Mouse (Mus musculus) lung, postnatal 14 days (tissue): ENCODE results near the gene Gm17409.

ENCODE experiments used
- DNase-seq: peaks from one replicate; pipeline ENCODE4 v3.0.0; 2021

The Gm17409 gene

GRCm38 (mm10) chr2:58469816-58470215 is at the start of gene Gm17409:
Gene Gm17409, plus strand, starts transcription at chr2:58470116.
- no peak for DNase-seq

GRCm38 (mm10) chr2:58423319-58423718 is 46.6 kb upstream of the Gm17409 start:
- DNase-seq = no peak

- DNase-seq = no peak
Observed at GRCm38 (mm10) chr2:58425436-58426004, 44.4 kb upstream of the Gm17409 start.

- DNase-seq = no peak
Observed at GRCm38 (mm10) chr2:58432211-58432610, 37.7 kb upstream of the Gm17409 start.

GRCm38 (mm10) chr2:58433317-58433716 is 36.6 kb upstream of the Gm17409 start:
- no peak for DNase-seq

GRCm38 (mm10) chr2:58434438-58434837 is 35.5 kb upstream of the Gm17409 start:
- no peak for DNase-seq

- DNase-seq = no peak
Observed at GRCm38 (mm10) chr2:58435507-58435906, 34.4 kb upstream of the Gm17409 start.

GRCm38 (mm10) chr2:58436911-58437310 is 33.0 kb upstream of the Gm17409 start:
- no peak for DNase-seq

- DNase-seq = no peak
Observed at GRCm38 (mm10) chr2:58443163-58443562, 26.8 kb upstream of the Gm17409 start.

- no peak for DNase-seq
Observed at GRCm38 (mm10) chr2:58447001-58447400, 22.9 kb upstream of the Gm17409 start.

GRCm38 (mm10) chr2:58454095-58454865 is 15.6 kb upstream of the Gm17409 start:
- no peak for DNase-seq

GRCm38 (mm10) chr2:58456843-58457487 is 13.0 kb upstream of the Gm17409 start:
- DNase-seq = no peak

GRCm38 (mm10) chr2:58457488-58457865 is 12.4 kb upstream of the Gm17409 start:
- no peak for DNase-seq

GRCm38 (mm10) chr2:58458820-58459371 is 11.0 kb upstream of the Gm17409 start:
- DNase-seq = peak; percentile 60

- no peak for DNase-seq
Observed at GRCm38 (mm10) chr2:58470290-58470689, 374 bp downstream of the Gm17409 start.

- DNase-seq = no peak
Observed at GRCm38 (mm10) chr2:58475578-58475977, 5.7 kb downstream of the Gm17409 start.

- DNase-seq = peak; percentile 91
Observed at GRCm38 (mm10) chr2:58476956-58477715, 7.2 kb downstream of the Gm17409 start.

- DNase-seq = no peak
Observed at GRCm38 (mm10) chr2:58478144-58478543, 8.2 kb downstream of the Gm17409 start.

- no peak for DNase-seq
Observed at GRCm38 (mm10) chr2:58479536-58479935, 9.6 kb downstream of the Gm17409 start.

- no peak for DNase-seq
Observed at GRCm38 (mm10) chr2:58480764-58481163, 10.8 kb downstream of the Gm17409 start.

- DNase-seq = no peak
Observed at GRCm38 (mm10) chr2:58481450-58482100, 11.7 kb downstream of the Gm17409 start.

GRCm38 (mm10) chr2:58484284-58484965 is 14.5 kb downstream of the Gm17409 start:
- DNase-seq = no peak
